Mouse (Mus musculus) layer of hippocampus, postnatal 10 days (tissue): ENCODE data around the gene Lrrfip1. TPM values are rescaled to one million over a fixed set of nuclear protein-coding genes. Genes with fewer than 3 reads are reported as not detected.

Experiments
- DNase-seq, 2 experiments: peaks; one replicate each; pipeline ENCODE4 v3.0.0; 2021; ENCODE audit warnings: low spot score in 2 of 2
- total RNA-seq, 2 experiments: library from RNA; stranded (reverse); gene quantifications; 2 replicates each; pipeline ENCODE4 v1.2.3; 2021

Gene Lrrfip1
- total RNA-seq, 2 experiments from 2014 or later, result 73.9 to 88.3 TPM

DNA sequence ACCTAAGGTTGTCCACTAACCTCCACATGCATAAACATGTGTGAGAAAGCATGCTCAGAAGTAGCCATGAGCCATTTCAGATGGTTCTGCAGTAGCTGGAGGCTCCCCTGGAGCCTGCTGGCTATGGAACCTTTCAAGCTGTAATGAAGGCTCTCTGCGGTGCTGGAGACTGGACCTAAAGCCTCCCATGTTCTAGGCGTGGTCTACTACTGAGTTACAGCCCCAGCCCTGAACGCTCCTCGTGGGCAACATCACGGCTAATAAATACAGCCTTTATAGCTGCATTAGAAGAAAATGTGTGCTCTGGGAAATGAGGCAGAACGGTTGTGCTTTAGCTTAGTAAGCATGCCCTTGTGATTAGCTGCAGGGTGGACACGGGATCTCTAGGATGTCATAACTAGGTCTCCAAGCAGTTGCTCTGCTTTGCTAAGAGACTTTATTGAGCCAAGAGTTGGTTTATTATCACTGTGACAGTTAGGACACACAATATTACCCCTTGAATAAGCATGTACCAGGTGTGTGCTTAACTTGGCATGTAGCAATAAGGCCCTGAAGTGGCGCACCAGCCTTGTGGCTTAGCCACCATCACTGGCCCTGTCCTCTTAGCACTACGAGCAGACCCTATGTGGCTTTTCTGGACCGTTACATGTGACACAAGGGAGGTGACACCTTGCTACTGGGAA lies 81.3 kb downstream of the Lrrfip1 start:
- DNase-seq, result no peak

- no peak for DNase-seq
These were observed 81.8 kb downstream of the Lrrfip1 start for GRCm38 (mm10) chr1:91080423-91080749.

DNA sequence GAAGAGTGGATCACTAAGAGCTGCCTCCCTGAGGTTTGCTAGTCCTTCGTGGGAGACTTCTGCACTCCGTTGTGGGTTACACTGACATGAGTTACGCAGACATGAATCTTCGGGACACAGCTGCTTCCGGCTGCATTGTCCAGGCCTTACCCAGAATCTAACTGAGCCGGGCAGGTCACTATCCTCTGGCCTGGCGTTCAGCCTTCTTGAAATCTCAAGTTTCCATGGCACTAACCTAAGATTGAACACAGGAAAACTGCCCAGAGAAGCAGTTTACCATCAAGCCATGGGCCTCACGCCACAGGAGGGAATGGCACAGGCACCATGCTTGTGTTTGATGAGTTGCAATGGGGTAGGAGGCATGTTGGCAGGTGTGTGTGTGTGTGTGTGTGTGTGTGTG lies 85.8 kb downstream of the Lrrfip1 start:
- no peak for DNase-seq

- DNase-seq, result no peak
These were observed 86.5 kb downstream of the Lrrfip1 start for GRCm38 (mm10) chr1:91085009-91085408.

DNA sequence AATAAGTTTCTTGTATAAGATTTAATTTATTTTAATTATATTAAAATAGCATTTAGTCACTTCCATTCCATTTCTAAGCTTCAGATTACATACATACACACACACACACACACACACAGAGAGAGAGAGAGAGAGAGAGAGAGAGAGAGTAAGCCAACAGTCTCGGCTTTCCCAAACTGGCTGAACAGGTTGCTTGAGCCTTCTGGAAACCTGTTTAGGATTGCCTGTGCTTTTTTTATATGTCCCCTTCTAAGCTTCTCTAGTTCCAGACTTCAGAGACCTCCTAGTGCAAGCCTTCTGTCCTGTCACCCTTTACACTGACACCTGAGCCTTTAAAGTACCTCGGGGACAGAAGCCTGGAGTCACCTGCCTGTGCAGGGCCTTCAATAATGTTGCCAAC lies 87.1 kb downstream of the Lrrfip1 start:
- DNase-seq, result no peak

GRCm38 (mm10) chr1:91086325-91086724 lies 87.8 kb downstream of the Lrrfip1 start:
- DNase-seq, result no peak

DNA sequence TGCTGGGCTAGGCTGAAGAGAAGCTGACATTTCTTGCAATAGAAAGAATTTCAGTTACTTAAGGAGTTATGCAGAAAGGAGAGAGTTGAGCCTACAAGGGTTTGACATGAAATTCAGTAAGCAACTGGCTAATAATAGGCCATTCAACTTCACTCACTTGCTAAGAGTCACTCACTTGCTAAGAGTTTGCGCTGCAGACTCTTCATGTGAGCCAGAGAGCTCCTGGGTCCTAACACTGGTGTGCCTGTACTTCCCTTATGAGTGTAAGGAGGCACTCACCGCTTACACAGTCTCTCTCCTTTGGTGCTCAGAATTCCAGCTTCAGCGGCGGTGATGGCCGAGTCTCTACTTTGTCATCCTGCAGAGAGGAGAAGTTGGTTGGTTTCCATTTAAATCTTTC lies 88.2 kb downstream of the Lrrfip1 start:
- no peak for DNase-seq

DNA sequence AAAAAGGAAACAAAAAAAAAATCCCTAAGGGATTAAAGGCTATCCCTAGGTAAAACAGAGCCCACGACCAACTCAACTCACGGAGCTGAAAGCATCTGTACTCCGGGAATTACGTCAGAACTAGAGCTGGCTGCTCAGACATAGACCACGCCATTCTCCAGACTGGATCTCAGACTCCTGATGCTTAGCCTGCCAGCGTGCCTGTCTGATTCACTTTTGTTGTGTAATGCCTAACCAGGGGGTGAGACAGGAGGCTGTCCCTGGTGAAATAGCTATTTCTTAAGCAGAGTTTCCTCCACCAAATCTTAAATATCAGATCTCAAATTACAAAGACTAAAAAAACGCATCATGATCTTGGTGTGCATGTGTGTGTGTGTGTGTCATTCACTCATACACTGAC lies 89.5 kb downstream of the Lrrfip1 start:
- DNase-seq, result no peak

DNA sequence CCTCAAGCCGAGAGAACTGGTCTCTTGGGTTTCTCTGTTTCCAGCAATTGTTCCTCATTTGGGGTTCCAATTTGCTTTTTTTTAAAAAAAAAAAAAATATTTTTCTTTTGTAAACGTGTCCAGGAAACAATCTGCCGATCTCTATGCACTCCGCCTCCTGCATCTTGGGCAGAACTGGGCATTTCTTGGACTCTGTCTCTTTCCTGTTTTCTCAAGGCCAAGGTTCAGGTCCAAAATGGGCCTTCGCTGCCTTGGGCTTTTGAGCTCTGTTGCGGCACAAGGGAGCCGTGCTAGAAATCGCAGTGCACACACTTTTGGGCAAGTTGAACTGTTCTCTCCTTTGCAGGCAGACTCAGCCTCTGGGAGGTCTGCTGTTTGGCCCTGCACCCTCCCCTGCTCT lies 90.4 kb downstream of the Lrrfip1 start:
- DNase-seq, result no peak

- no peak for DNase-seq
These were observed 91.9 kb downstream of the Lrrfip1 start for GRCm38 (mm10) chr1:91090456-91090855.

DNA sequence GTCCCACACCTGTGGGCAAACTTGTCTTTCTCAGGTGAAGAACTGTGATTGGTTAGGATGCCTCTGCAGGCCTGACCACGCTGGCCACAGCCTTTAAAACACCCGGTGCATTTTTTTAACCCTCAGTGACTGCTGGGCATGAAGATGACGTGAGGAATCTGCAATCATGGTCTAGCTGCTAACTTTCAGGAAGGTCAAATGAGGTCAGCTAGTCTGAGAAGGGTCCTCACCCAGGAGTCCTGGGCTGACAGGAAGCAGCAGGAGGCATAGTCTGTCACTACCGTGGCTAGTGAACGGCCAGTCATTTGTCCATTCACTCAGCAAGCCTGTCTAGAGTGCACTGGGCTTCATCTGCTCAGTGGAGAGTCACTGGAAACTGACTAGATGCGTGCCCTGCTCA lies 93.9 kb downstream of the Lrrfip1 start:
- no peak for DNase-seq

GRCm38 (mm10) chr1:91093296-91093695 lies 94.8 kb downstream of the Lrrfip1 start:
- DNase-seq, result no peak

DNA sequence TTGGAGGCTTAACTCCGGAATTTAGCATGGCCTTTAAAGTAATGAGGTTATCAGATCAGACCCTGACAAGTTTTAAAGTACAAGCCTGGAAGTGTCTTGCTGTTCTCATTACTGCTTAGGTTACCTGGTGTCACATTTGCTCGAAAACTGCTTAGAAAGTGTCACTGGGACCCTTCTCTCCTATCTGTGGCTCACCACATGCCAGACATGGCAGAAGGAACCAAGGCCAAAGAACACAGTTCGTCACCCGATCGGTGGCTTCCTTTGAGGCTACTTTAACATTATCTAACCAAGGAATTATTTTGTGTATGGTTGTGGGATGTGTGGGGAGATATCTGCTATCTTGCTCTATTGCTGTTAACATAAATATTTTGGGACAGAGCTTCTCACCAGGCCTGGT lies 95.5 kb downstream of the Lrrfip1 start:
- DNase-seq, result no peak

DNA sequence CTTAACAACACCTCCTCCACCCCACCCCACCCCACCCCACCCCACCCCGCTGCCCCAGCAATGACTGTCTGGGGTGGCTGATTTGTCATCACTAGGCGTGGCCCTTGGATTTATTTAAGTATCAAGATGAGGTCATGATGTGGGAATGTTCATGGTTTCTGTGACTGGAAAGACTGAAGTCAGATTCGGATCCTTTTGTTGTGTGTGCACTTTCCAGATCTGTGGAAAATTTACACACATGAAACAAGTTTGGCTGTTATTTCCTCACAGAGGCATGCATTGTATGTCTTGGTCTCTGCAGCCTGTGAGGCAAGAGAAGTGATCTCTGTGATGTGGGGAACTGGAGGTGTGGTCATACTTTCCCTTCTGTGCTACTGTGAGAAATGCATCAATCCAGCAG lies 96.7 kb downstream of the Lrrfip1 start:
- no peak for DNase-seq

DNA sequence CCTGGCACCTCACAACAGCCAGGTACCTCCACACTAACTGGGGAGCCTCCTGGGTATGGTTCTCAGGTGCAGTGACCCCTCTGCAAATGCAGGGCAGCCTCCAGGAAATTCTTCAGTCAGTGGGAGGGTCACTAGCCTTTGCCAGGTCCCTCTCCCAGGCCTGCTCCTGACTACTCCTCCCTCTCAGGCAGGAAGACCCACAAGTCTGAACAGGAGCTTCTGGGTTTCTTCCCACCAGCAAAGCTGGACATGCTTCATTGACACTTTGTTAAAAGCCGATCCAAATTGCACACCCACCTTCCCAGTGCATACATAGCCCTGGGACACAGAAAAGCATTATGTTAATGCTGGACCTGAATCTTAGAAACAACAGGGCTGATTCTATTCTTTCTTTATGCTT lies 97.3 kb downstream of the Lrrfip1 start:
- no peak for DNase-seq

- no peak for DNase-seq
These were observed 98.0 kb downstream of the Lrrfip1 start for GRCm38 (mm10) chr1:91096490-91096889.

DNA sequence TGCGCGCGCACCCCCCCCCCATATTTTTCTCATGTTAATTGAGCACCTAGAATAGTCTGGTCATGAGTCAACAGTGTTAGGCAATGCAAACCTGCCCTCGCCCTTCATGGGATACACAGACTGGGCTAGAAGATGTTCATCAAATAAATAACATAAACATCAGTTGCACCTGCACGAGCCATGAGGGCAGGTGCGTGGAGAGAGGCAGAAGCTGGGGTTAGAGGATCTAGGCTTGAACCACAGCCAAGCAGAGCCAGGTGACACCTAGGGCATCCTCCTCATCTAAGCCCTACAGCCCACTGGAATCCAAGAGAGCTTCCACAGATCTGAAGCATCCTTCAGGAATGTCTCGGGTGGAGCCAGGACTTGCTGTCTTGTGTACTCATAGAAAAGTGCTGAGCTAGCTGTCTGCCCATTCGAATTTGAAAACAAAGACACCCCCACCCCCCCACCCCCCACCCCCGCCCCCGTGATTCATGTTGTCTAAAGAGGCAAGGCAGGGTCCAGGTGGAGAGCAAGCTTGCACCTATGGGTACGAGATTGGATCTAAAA lies 98.8 kb downstream of the Lrrfip1 start:
- DNase-seq, result no peak

GRCm38 (mm10) chr1:91098887-91099286 lies 100.3 kb downstream of the Lrrfip1 start:
- DNase-seq, result peak; percentile 78 to 80

- DNase-seq, result no peak
These were observed 103.3 kb downstream of the Lrrfip1 start for GRCm38 (mm10) chr1:91101709-91102440.

- DNase-seq, result no peak
These were observed 104.9 kb downstream of the Lrrfip1 start for GRCm38 (mm10) chr1:91103366-91103983.

DNA sequence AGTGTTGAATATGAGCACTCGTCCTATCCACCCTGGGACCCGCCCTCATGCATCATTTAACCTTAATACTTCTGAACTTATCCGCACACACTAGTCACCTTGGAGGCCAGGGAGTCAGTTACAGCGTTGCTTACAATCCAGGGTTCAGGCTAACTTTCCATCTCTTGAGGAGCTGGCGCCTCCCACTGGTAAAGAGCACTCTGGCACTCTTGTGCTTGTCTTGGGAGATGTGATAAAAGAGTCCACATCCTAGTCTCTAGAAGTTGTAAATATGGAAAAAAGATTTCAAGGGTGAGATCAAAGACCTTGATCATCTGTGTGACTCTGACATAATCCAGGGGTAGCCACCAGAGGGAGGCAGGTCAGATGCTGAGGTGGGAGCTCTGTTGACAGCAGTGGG lies 109.0 kb downstream of the Lrrfip1 start:
- no peak for DNase-seq

DNA sequence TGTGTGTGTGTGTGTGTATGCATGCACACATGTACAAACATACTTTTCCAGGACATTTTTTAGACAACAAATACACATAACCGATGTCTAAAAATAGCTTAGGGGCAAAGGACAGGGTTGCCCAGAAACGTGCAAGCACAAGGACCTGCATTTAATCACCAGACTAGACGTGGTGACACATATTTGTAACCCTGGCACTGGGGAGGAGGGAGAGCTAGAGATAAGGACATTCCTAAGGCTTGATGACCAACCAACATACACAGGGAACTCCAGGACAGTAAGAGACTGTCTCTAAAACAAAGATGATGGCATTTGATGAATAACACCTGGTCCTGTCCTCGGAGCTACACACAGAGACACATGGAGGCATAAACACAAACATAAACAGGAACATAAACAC lies 110.8 kb downstream of the Lrrfip1 start:
- no peak for DNase-seq
